Mouse (Mus musculus) lung, adult 18-20 months (tissue): ENCODE measurements around the gene Hist1h2bb.
"Not testable (repeated sequence)": the region's sequence is repeated elsewhere in the genome, so short reads cannot be mapped to it uniquely, and the experiment has no call there.

Experiments
- DNase-seq, 2 experiments: peaks; one replicate each; pipeline ENCODE4 v3.0.0; 2022; ENCODE audit warnings: mixed read lengths in 2 of 2

Gene Hist1h2bb

GRCm38 (mm10) chr13:23746201-23747080, at the start of gene Hist1h2bb:
Gene Hist1h2bb (plus strand): TSS chr13:23746734.
- peak; percentile 56 to 66 for DNase-seq

- DNase-seq: peak; percentile 59 to 63
Measured at GRCm38 (mm10) chr13:23697491-23698299, 48.8 kb upstream of the Hist1h2bb start.

GRCm38 (mm10) chr13:23698300-23698693, 48.2 kb upstream of the Hist1h2bb start, which contains the start of gene Hist1h4c:
Gene Hist1h4c (minus strand): TSS chr13:23698454.
- DNase-seq: peak; percentile 99

GRCm38 (mm10) chr13:23698996-23699395, 47.5 kb upstream of the Hist1h2bb start:
- DNase-seq: no peak

GRCm38 (mm10) chr13:23699767-23700166, 46.8 kb upstream of the Hist1h2bb start:
- no peak for DNase-seq

- DNase-seq: peak; percentile 75 to 81
Measured at GRCm38 (mm10) chr13:23700786-23701520, 45.6 kb upstream of the Hist1h2bb start.

GRCm38 (mm10) chr13:23702220-23702619, 44.3 kb upstream of the Hist1h2bb start:
- DNase-seq: no peak

GRCm38 (mm10) chr13:23702801-23703200, 43.7 kb upstream of the Hist1h2bb start:
- not testable (repeated sequence) for DNase-seq

GRCm38 (mm10) chr13:23705751-23706356, 40.7 kb upstream of the Hist1h2bb start:
- no peak for DNase-seq

- no peak for DNase-seq
Measured at GRCm38 (mm10) chr13:23706771-23707170, 39.8 kb upstream of the Hist1h2bb start.

- DNase-seq: no peak
Measured at GRCm38 (mm10) chr13:23708041-23708440, 38.5 kb upstream of the Hist1h2bb start.

GRCm38 (mm10) chr13:23708654-23709053, 37.9 kb upstream of the Hist1h2bb start:
- no peak for DNase-seq

GRCm38 (mm10) chr13:23709714-23710373, 36.7 kb upstream of the Hist1h2bb start:
- DNase-seq: no peak

GRCm38 (mm10) chr13:23710374-23711089, 36.0 kb upstream of the Hist1h2bb start, which contains the start of gene Hfe:
Gene Hfe (minus strand): TSS chr13:23710854.
- DNase-seq: peak; percentile 73 to 75

- no peak for DNase-seq
Measured at GRCm38 (mm10) chr13:23716261-23717042, 30.1 kb upstream of the Hist1h2bb start.

- no peak for DNase-seq
Measured at GRCm38 (mm10) chr13:23717176-23717575, 29.4 kb upstream of the Hist1h2bb start.

- not testable (repeated sequence) for DNase-seq
Measured at GRCm38 (mm10) chr13:23717593-23718245, 28.8 kb upstream of the Hist1h2bb start.

GRCm38 (mm10) chr13:23724239-23724638, 22.3 kb upstream of the Hist1h2bb start:
- DNase-seq: no peak

- no peak for DNase-seq
Measured at GRCm38 (mm10) chr13:23725213-23725612, 21.3 kb upstream of the Hist1h2bb start.
